Mouse (Mus musculus): ENCODE results near the gene Gm4846. TPM values are rescaled to one million over a fixed set of nuclear protein-coding genes. Genes with fewer than 3 reads are reported as not detected.

The Gm4846 gene
- polyA plus RNA-seq (2012; rRNA removed; ENCODE audit: low replicate concordance), result 0.24 and 0.72 TPM in 2 replicates

GRCm38 (mm10) chr1:166497488-166497887 is at the start of gene Gm4846:
Gene Gm4846 (minus strand): TSS chr1:166497588.

Other genes starting within 250 kb of the Gm4846 start
- gene Ildr2, start 243.4 kb downstream of the Gm4846 start, polyA plus RNA-seq (2012; rRNA removed; ENCODE audit: low replicate concordance), result 1.4 and 2.6 TPM in 2 replicates
- gene Tada1, start 118.5 kb downstream of the Gm4846 start, polyA plus RNA-seq (2012; rRNA removed; ENCODE audit: low replicate concordance), result 16.7 and 27.7 TPM in 2 replicates
- gene Pogk, start 87.7 kb downstream of the Gm4846 start, polyA plus RNA-seq (2012; rRNA removed; ENCODE audit: low replicate concordance), result 10.5 and 14.0 TPM in 2 replicates
- not detected in 2 replicates for gene Gm4847, start 150.1 kb upstream of the Gm4846 start, polyA plus RNA-seq (2012; rRNA removed; ENCODE audit: low replicate concordance)
- not detected in 2 replicates for gene Fmo9, start 184.3 kb upstream of the Gm4846 start, polyA plus RNA-seq (2012; rRNA removed; ENCODE audit: low replicate concordance)

Data from subcutaneous adipose tissue, adult 2 months (tissue).